Mouse (Mus musculus) hindbrain, embryonic 15.5 days (tissue): ENCODE measurements at regions not wholly inside any gene's neighbourhood (a gene's known extent, or its start where the extent isn't known, plus 50 kb on each side); places are given as distances from the start of the nearest gene placed in this dataset.

Experiments used
- ATAC-seq: fragments of 200-750 bp; cut with Nextera tagmentation; 2 replicates; pipeline ENCODE4 v1.8.0; 2017; ENCODE audit warnings: low read depth, moderate number of reproducible peaks, moderate TSS enrichment; ENCODE audit not compliant: low FRiP score
- H3K27ac ChIP-seq: fragments of 300-500 bp; sonication (generic); replicated peaks from 2 replicates; pipeline ENCODE4 v1.5.1; 2015; ENCODE audit warnings: mild to moderate bottlenecking, inconsistent platforms
- H3K27me3 ChIP-seq: fragments of 300-500 bp; sonication (generic); 2 replicates; pipeline ENCODE4 v1.6.1; 2015; ENCODE audit warnings: control low read depth, inconsistent platforms
- H3K36me3 ChIP-seq: fragments of 300-500 bp; sonication (generic); 2 replicates; pipeline ENCODE4 v1.6.1; 2015; ENCODE audit warnings: control low read depth, inconsistent platforms
- H3K4me1 ChIP-seq: fragments of 300-500 bp; sonication (generic); replicated peaks from 2 replicates; pipeline ENCODE4 v1.6.1; 2015; ENCODE audit warnings: control low read depth, inconsistent platforms
- H3K4me2 ChIP-seq: fragments of 300-500 bp; sonication (generic); 2 replicates; pipeline ENCODE4 v1.6.1; 2015; ENCODE audit warnings: moderate library complexity, mild to moderate bottlenecking, inconsistent platforms
- H3K4me3 ChIP-seq: fragments of 300-500 bp; sonication (generic); 2 replicates; pipeline ENCODE4 v1.5.1; 2015; ENCODE audit warnings: mild to moderate bottlenecking, inconsistent platforms
- H3K9ac ChIP-seq: fragments of 300-500 bp; sonication (generic); 2 replicates; pipeline ENCODE4 v1.6.1; 2015; ENCODE audit warnings: inconsistent platforms
- H3K9me3 ChIP-seq: fragments of 300-500 bp; sonication (generic); 2 replicates; pipeline ENCODE4 v1.6.1; 2016; ENCODE audit warnings: control low read depth, inconsistent platforms
- WGBS: fragments of 180-500 bp; shearing (Covaris S2); methylation state at CpG from one replicate; pipeline ENCODE4 v1.1.7; 2015; 5-methylcytosine and 5-hydroxymethylcytosine counted together

DNA sequence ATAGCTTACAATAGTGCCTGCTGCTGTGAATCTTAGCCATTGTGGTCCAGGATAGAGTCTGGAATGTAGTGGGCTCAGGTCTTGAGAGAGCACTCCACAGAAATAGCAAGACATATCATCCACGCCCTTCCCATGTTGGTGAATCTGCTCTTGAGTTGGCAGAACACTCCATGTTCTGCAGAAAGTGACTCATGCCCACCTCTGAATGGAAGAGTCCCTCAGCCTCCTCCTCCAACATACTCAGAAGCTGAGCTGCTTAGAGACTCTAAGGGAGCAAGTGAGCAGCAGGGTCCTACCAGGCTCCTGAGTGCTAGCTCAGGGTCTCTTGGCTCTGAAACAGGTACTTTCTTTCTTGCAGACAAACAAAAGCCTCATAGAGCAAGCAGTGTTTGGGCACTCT, 284.7 kb downstream of the Rps24 start:
- no peak overlapping the region for H3K9ac ChIP-seq
- H3K27ac ChIP-seq = no peak overlapping the region
- WGBS = 100% methylated on average over 1 of the region's 1 CpGs
- no peaks in the 10 kb centered on the region for H3K36me3 ChIP-seq
- H3K9me3 ChIP-seq = no peaks in the 10 kb centered on the region
- no peak overlapping the region for H3K4me2 ChIP-seq
- ATAC-seq = no peak
- no peak overlapping the region for H3K4me3 ChIP-seq
- H3K4me1 ChIP-seq = peaks cover 25% of the 10 kb centered on the region
- H3K27me3 ChIP-seq = no peaks in the 10 kb centered on the region

DNA sequence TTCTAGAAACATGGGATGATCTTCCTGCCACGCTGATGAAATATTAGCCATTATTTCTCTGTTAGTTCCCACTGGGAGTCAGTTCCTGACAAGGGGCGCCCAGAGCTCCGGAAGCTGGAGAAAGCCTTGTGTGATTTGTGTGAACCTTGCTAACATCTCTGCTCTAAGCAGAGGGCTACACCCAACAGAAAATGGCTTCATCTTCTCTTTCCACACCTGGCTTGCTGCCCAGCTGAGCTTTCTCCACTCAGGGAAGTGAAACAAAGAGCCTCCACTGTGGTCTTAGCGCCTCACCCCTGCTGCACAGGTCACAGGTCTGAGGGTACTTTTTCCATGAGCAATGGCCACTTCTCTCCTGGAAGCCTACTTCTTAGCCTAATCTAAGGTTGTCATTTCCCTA, 285.2 kb downstream of the Rps24 start:
- Histone ChIP-seq H3K36me3 (no peaks in the 10 kb centered on the region), H3K4me3 (no peak overlapping the region), H3K27ac (no peak overlapping the region), H3K4me1 (peaks cover 25% of the 10 kb centered on the region), H3K9me3 (no peaks in the 10 kb centered on the region), H3K4me2 (no peak overlapping the region), H3K27me3 (no peaks in the 10 kb centered on the region), H3K9ac (no peak overlapping the region)
- WGBS = 68% methylated on average over 4 of the region's 4 CpGs
- ATAC-seq = no peak

DNA sequence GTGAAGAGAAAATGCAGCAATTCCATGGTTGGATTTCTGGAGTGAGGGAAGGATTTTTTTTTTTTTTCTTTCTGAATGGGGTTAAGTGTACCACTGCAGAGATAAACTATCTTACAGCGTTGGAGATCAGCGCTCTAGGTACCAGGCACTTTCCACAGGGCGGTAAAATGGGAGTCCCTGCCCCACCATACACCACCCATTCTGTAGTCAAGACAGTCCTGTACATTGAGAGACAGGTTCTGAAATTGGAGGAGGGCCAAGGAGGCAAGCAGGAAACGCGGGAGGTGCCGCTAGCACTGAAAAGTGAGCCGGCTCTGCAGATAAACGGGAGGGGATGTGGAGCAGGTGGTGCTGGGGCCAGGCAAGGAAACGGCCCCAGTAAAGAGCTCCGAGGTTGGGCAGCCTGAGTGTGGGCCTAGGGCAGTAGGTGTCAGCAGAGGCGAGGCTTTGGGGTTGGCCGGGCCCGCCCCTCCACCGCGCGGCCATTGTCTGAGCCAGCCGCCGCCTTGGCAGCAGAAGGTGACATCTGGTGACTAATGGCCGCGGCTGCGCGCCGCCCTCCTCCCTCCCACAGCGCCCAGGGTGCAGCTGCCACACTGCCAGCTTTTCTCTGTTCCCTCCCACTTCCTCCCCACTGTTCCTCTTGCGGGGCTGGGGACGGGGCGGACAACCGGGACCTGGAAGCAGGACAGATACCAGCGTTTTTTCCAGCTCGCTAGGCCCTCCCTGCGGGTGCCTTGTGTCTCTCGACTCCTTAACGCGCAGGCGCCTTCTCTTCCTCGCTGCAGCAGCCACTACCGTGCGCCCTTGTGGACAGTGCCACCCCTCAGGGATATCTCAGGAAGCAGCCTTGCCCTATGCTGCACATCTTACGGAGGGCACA, 292.1 kb downstream of the Rps24 start:
- peak overlapping the region; percentile 86 for H3K27ac ChIP-seq
- no peaks in the 10 kb centered on the region for H3K9me3 ChIP-seq
- no peaks in the 10 kb centered on the region for H3K36me3 ChIP-seq
- H3K27me3 ChIP-seq = no peaks in the 10 kb centered on the region
- H3K4me3 ChIP-seq = peak overlapping the region; percentile 16
- peaks cover 24% of the 10 kb centered on the region for H3K4me1 ChIP-seq
- H3K4me2 ChIP-seq = peak overlapping the region; percentile 48
- ATAC-seq = peak; percentile 97
- WGBS = 2% methylated on average over 37 of the region's 39 CpGs
- peak overlapping the region; percentile 40 for H3K9ac ChIP-seq

DNA sequence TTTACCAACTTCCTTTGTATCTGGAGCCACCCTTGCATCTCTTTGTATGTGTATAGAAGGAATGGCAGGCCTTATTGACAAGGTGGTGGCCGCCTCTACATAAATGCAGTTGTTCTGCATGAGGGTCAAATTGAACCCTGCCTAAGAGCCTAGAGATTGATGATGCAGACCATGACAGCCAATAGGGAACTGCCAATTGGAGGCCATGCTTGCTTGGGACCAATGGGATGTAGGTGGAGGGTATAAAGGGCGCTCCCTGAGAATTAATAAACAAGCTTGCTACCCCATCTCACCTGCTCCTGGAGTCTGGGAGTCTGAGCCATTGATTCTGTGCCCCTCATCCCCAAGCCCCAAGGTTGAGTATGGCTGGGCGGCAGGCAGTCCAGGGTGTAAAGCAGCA, 294.7 kb downstream of the Rps24 start:
- H3K36me3 ChIP-seq = no peaks in the 10 kb centered on the region
- no peak overlapping the region for H3K27ac ChIP-seq
- no peak for ATAC-seq
- no peak overlapping the region for H3K4me3 ChIP-seq
- no peak overlapping the region for H3K9ac ChIP-seq
- H3K9me3 ChIP-seq = no peaks in the 10 kb centered on the region
- H3K4me2 ChIP-seq = no peak overlapping the region
- H3K4me1 ChIP-seq = peaks cover 28% of the 10 kb centered on the region
- WGBS = 86% methylated on average over 3 of the region's 3 CpGs
- no peaks in the 10 kb centered on the region for H3K27me3 ChIP-seq

DNA sequence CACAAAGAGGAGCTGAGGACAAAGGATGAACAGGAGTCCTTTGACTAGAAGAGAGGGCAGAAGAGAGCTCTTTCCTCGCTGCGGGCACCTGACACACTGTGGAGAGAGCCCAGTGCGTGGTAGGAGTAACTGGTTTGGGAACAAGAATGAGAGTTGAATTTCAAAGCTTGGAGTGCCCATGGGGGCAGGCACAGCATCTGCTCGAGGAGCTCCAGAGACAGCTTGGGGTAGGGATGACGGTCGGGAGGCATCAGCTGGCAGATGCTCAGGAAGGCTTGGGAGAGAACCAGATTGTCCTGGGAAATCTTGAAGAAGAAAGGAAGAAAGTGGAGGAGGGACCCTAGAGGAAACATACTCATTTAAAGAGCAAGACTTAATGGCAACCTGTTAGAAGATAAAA, 297.0 kb downstream of the Rps24 start:
- Histone ChIP-seq H3K9me3 (no peaks in the 10 kb centered on the region), H3K36me3 (no peaks in the 10 kb centered on the region), H3K4me1 (peaks cover 19% of the 10 kb centered on the region), H3K4me3 (no peak overlapping the region), H3K4me2 (no peak overlapping the region), H3K9ac (no peak overlapping the region), H3K27me3 (no peaks in the 10 kb centered on the region), H3K27ac (no peak overlapping the region)
- 60% methylated on average over 6 of the region's 6 CpGs for WGBS
- no peak for ATAC-seq

DNA sequence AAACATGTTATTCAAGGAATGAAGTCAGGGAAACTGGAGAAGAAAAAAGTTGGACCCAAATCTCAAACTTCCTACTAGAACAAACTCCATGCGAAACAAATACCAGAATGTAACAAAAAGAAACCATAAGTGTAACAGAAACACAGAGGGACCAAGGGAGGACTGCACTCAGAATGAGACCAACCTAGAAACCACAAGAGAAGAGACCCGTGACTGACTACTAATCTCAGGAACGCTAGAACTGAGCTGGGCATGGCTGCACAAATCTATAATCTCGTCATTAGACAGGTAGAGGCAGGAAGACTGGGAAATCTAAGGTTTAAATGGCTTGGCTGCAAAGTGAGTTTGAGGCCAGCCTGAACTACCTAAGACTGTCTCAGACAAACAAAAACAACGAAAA, 298.5 kb downstream of the Rps24 start:
- no peak overlapping the region for H3K4me3 ChIP-seq
- no peak overlapping the region for H3K4me2 ChIP-seq
- H3K36me3 ChIP-seq = no peaks in the 10 kb centered on the region
- no peak for ATAC-seq
- H3K9me3 ChIP-seq = no peaks in the 10 kb centered on the region
- H3K27ac ChIP-seq = no peak overlapping the region
- peaks cover 4% of the 10 kb centered on the region; the same call in 1 of the 2 replicates for H3K4me1 ChIP-seq
- 89% methylated on average over 5 of the region's 5 CpGs for WGBS
- H3K27me3 ChIP-seq = no peaks in the 10 kb centered on the region
- H3K9ac ChIP-seq = no peak overlapping the region

DNA sequence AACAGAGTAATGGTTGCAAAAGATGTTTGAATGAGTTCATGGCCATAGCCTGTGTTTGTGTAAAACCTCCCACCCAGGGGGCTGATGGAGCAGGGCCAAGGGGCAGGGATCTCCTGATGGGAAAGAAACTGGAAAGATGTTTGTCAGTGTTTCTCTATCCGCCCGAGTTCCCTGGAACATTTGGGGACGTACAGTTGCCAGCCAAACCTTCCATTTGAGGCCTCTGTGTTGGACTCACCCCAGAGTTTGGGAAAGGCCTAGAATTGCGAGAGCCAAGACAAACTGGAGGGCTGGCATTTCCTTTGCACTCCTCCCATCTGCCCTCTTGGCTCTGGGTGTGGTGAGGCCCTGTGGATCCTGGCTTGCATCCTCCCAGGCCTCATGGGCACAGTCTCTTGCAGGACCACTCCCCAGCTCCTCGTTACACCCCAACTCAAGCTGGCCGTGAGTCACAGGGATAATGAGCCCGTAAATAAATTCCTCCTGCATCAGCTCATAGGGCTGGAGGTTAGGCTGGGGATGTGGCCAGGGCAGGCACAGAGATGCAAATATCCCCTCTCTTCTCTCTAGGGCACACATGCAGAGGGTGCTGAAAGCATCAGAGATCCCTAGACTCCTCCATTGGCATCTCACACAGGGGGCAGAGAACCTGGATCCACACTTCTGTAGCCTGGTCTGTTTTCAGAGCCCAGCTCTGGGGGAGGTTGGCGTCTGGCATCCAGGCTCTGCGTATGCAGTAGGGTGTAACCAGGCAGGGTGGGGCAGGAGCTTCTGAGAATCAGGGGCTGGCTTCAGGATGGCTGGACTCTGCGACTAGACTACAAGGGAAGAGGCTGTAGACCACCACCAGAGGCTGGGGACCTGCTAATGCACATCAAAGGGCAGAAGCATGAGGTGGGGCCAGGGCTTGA, 306.7 kb downstream of the Rps24 start:
- peak overlapping the region; percentile 50 for H3K27ac ChIP-seq
- ATAC-seq = peak; percentile 81; the same call in 1 of the 2 replicates
- H3K27me3 ChIP-seq = no peaks in the 10 kb centered on the region
- 48% methylated on average over 10 of the region's 10 CpGs for WGBS
- H3K9ac ChIP-seq = no peak overlapping the region
- H3K4me3 ChIP-seq = no peak overlapping the region
- no peaks in the 10 kb centered on the region for H3K36me3 ChIP-seq
- H3K4me1 ChIP-seq = peaks cover 14% of the 10 kb centered on the region; the same call in 1 of the 2 replicates
- H3K4me2 ChIP-seq = no peak overlapping the region
- H3K9me3 ChIP-seq = no peaks in the 10 kb centered on the region; the same call in 1 of the 2 replicates

DNA sequence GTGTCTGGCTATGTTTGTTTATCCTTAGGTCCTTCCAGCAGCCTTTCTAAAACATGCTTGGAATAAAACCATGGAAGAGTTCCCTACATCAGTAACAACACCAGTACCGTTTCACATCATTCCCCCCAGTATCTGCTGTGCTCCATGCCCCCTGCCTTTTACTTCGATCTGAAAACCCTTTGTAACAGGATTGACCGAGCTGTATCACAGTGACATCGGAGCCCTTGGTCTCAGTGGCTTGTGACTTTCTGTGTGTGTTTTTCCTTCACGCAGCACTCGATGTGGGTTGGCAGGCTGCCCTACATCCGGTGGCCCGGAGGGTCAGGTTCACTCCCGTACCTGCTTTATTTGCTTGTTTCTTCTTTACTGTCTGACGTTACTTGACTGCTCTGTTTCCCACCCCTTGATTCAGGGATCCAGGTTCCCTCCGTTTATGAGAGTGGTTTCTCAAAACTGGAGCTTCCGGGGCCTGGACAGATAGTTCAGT, 307.5 kb downstream of the Rps24 start:
- WGBS = 70% methylated on average over 12 of the region's 12 CpGs
- H3K27me3 ChIP-seq = no peaks in the 10 kb centered on the region
- H3K9ac ChIP-seq = no peak overlapping the region
- H3K4me3 ChIP-seq = no peak overlapping the region
- H3K4me2 ChIP-seq = no peak overlapping the region
- H3K36me3 ChIP-seq = no peaks in the 10 kb centered on the region
- H3K4me1 ChIP-seq = peaks cover 14% of the 10 kb centered on the region; the same call in 1 of the 2 replicates
- H3K9me3 ChIP-seq = no peaks in the 10 kb centered on the region; the same call in 1 of the 2 replicates
- no peak for ATAC-seq
- H3K27ac ChIP-seq = peak overlapping the region; percentile 50; the same call in 1 of the 2 replicates

DNA sequence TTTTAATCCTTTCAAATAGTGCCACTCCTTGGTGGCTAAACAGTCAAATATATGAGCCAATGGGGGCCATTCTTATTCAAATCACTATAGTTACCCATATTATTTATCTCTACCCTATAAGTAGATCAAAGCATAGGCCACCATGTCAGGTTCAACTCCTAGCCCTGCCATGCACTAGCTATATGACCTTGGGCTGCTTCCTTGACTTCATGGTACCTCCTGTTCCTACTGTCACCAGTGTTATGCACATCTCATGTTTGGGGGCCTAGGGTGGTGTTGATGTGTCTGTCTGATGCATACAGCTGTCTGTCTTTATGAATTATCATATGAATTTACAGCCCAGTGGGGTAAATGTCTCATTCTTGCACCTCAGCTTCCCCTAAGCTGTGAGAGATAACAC, 310.6 kb downstream of the Rps24 start:
- no peaks in the 10 kb centered on the region for H3K27me3 ChIP-seq
- H3K9me3 ChIP-seq = no peaks in the 10 kb centered on the region; the same call in 1 of the 2 replicates
- H3K4me3 ChIP-seq = no peak overlapping the region
- H3K4me1 ChIP-seq = peaks cover 14% of the 10 kb centered on the region; the same call in 1 of the 2 replicates
- no peaks in the 10 kb centered on the region for H3K36me3 ChIP-seq
- H3K27ac ChIP-seq = no peak overlapping the region
- H3K9ac ChIP-seq = no peak overlapping the region
- no peak overlapping the region for H3K4me2 ChIP-seq
- ATAC-seq = no peak

DNA sequence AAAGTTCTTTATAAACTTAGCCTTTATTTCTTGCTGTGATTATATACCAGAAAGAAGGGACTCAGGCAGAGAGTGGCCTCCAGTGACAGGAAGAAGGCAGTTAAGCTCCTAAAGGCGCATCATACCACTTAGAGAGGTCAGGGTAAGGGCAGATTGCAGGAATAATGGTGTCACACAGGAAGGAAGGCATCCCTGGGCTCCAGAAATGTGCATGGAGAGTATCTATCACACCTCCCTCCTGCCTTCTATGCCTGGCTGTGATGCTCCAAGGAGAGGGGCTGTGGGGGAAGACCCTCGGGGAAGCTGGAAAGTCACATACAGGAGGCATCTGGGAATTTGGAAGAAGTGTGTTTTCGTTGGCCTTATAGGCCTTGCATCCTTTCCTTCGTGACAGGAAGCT, 311.1 kb downstream of the Rps24 start:
- Histone ChIP-seq H3K36me3 (no peaks in the 10 kb centered on the region), H3K4me1 (peaks cover 14% of the 10 kb centered on the region; the same call in 1 of the 2 replicates), H3K4me2 (no peak overlapping the region), H3K9ac (no peak overlapping the region), H3K9me3 (no peaks in the 10 kb centered on the region; the same call in 1 of the 2 replicates), H3K4me3 (no peak overlapping the region), H3K27me3 (no peaks in the 10 kb centered on the region), H3K27ac (no peak overlapping the region)
- 89% methylated on average over 4 of the region's 4 CpGs for WGBS
- ATAC-seq = no peak

DNA sequence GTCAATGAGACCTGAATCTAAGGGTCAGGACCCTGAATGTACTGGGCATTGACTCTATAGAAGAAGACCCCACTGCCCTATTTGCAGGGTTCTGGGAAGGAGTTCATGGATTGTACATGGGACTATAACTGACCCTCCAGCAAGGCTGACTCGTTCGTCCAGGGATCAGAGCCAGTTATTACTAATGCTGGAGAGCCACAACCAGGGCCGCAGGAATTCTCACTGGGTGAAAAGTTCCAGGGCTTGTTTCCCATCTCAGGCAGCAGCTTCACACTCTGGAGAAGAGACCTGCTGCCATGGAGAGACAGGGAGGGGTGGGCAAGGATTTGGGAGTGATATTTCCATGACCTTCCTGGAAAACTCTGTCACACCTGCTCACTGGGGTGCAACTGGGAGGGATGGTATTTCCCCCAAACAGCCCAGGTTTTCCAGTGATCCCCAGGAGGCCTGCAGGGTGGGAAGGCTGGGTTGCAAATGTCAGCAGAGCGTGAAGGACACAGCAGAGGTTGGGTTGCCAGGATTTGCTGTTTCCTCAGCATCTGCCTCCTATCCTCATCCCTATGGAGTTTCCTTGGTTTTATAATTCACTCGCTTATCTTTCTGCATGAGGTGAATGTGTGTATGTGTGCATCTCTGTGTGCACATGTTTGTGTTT, 316.2 kb downstream of the Rps24 start:
- Histone ChIP-seq H3K4me1 (no peaks in the 10 kb centered on the region; the same call in 1 of the 2 replicates), H3K27me3 (no peaks in the 10 kb centered on the region), H3K9me3 (no peaks in the 10 kb centered on the region), H3K4me3 (no peak overlapping the region), H3K4me2 (no peak overlapping the region), H3K9ac (no peak overlapping the region), H3K27ac (no peak overlapping the region), H3K36me3 (no peaks in the 10 kb centered on the region)
- 80% methylated on average over 5 of the region's 5 CpGs for WGBS
- no peak for ATAC-seq
